In genomic region chr13:108812956-108813355, GRCm38 (mm10) we compare ENCODE assay signal across 9 mouse cellular contexts.
DNase-seq lines count a peak whose midpoint lies in the region; TF ChIP-seq lines count a peak whose summit lies in the region.
"Had no signal": no experiment of that assay in that cellular context is flagged by ENCODE, and none has a peak within 500 bp of the region (broad histone marks: within the 10 kb centered on the region; RNA-seq: fewer than 3 reads in every experiment).

No protein-coding gene starts in this region.

- no peaks in the 10 kb centered on the region for H3K4me1 ChIP-seq in cortical plate, adult 2 months (ENCODE audit: control insufficient read depth, insufficient read depth, low read length)
- H3K4me1 ChIP-seq: heart, embryonic 15.5 days had no signal

- no peak overlapping the region for H3K4me3 ChIP-seq in cortical plate, adult 2 months (ENCODE audit: insufficient read depth, low read length)
- H3K4me3 ChIP-seq: heart, embryonic 15.5 days had no signal

- TF ChIP-seq CTCF in cortical plate, adult 2 months (IDR thresholded peaks at IDR 0.05; ENCODE audit: extremely low read depth, insufficient read depth, low read length): peak; percentile 42

- TF ChIP-seq POLR2A in cortical plate, adult 2 months (IDR thresholded peaks at IDR 0.05; ENCODE audit: extremely low read depth, insufficient read depth, low read length): no peak

- DNase-seq in gastrocnemius, postnatal 10 days: peak; percentile 36
- no peak for DNase-seq in gastrocnemius, postnatal 36 days
- DNase-seq in urinary bladder, adult 18-20 months (ENCODE audit: low spot score in 2 of 2): peak; percentile 1 to 11
- no peak for DNase-seq in urinary bladder, postnatal 10 days (ENCODE audit: low spot score)
- DNase-seq in kidney, postnatal 25 days: peak; percentile 66 to 81
- peak; percentile 27 for DNase-seq in lung, postnatal 36 days
- DNase-seq in urinary bladder, postnatal 25 days (ENCODE audit: low spot score): peak; percentile 15

- intact Hi-C loops in gastrocnemius, postnatal 36 days (cut with DNase I): no loop called here

- no peak overlapping the region for H3K27ac ChIP-seq in cortical plate, adult 2 months (ENCODE audit: insufficient read depth, low read length)
- H3K27ac ChIP-seq: heart, embryonic 15.5 days had no signal

Comparison
In these comparisons a context has a peak if more than half of its experiments do, and no peak if none do; other contexts are left out.
1. DNase-seq: peak in gastrocnemius, postnatal 10 days (single experiment), urinary bladder, adult 18-20 months (2 of 2), kidney, postnatal 25 days (2 of 2), lung, postnatal 36 days (single experiment) and urinary bladder, postnatal 25 days (single experiment); none in gastrocnemius, postnatal 36 days (0 of 2) and urinary bladder, postnatal 10 days (single experiment).